Comparison of ENCODE assay signal across 15 mouse cellular contexts in the genomic region with DNA sequence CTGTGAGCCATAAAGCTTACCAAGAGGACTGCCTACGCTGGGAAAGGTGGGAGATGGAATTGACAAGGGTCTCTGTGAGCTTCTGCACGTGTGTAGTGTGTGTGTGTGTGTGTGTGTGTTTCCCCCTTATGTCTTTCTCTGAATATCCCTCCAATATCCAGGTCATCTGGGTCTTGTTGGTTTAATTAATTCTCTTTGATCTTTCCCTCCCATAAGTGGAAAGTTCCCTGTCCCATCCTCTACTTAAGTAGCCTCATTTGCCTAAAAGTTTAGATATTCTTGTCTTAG. TPM values are rescaled to one million over a fixed set of nuclear protein-coding genes. Genes with fewer than 3 reads are reported as not detected.
DNase-seq lines count a peak whose midpoint lies in the region; ATAC-seq and TF ChIP-seq lines count a peak whose summit lies in the region.
"Had no signal": no experiment of that assay in that cellular context is flagged by ENCODE, and none has a peak within 500 bp of the region (broad histone marks: within the 10 kb centered on the region; RNA-seq: fewer than 3 reads in every experiment).

No protein-coding gene starts in this region.

- H3K9ac ChIP-seq in kidney, embryonic 16.5 days (replicated peaks; ENCODE audit: low read length) = 0 out of 2 replicates have a peak overlapping the region, but pooled peaks have one; percentile 10
- H3K9ac ChIP-seq in limb, embryonic 15.5 days = no peak overlapping the region
- H3K9ac ChIP-seq: hindbrain, embryonic 14.5 days; kidney, embryonic 15.5 days; liver, embryonic 14.5 days had no signal

- no peaks in the 10 kb centered on the region for H3K9me3 ChIP-seq in kidney, embryonic 16.5 days (ENCODE audit: low read length)
- no peaks in the 10 kb centered on the region for H3K9me3 ChIP-seq in limb, embryonic 15.5 days
- H3K9me3 ChIP-seq: kidney, embryonic 15.5 days had no signal

- intact Hi-C loops in gastrocnemius, adult 2 months (cut with DNase I) = loop anchor here (2.0 to 5.0 kb wide), 2 partner anchors 17 to 34 kb away; no protein-coding TSS in a partner anchor

- peak overlapping the region; percentile 99 for H3K4me3 ChIP-seq in gastrocnemius, adult 2 months
- no peak overlapping the region for H3K4me3 ChIP-seq in kidney, embryonic 16.5 days (ENCODE audit: low read length)
- no peak overlapping the region for H3K4me3 ChIP-seq in cortical plate, adult 2 months (ENCODE audit: insufficient read depth, low read length)
- peak overlapping the region; percentile 85 for H3K4me3 ChIP-seq in limb, embryonic 15.5 days

- peaks cover 52% of the 10 kb centered on the region for H3K4me1 ChIP-seq in kidney, embryonic 16.5 days (ENCODE audit: insufficient read depth, low read length)
- peaks cover 8% of the 10 kb centered on the region for H3K4me1 ChIP-seq in cortical plate, adult 2 months (ENCODE audit: control insufficient read depth, insufficient read depth, low read length)
- H3K4me1 ChIP-seq in limb, embryonic 15.5 days = peaks cover 81% of the 10 kb centered on the region

- 48% methylated on average over 2 of the region's 2 CpGs for WGBS in kidney, embryonic 16.5 days
- WGBS in limb, embryonic 15.5 days = 40% methylated on average over 2 of the region's 2 CpGs

- no peaks in the 10 kb centered on the region for H3K36me3 ChIP-seq in kidney, embryonic 16.5 days (ENCODE audit: insufficient read depth, low read length)
- 0 out of 2 replicates have a peak, but pooled peaks cover 2% of the 10 kb centered on the region for H3K36me3 ChIP-seq in limb, embryonic 15.5 days
- H3K36me3 ChIP-seq: kidney, embryonic 15.5 days had no signal

- DNase-seq in gastrocnemius, adult 2 months = no peak
- DNase-seq in gastrocnemius, postnatal 25 days = no peak
- DNase-seq in kidney, adult 11 months = no peak
- DNase-seq in left cerebral cortex, adult 9 months (ENCODE audit: low spot score in 2 of 2) = no peak
- DNase-seq: adrenal gland, adult 2 months; cerebellum, postnatal 10 days; gastrocnemius, postnatal 14 days; right cerebral cortex, adult 18-20 months had no signal

- TF ChIP-seq CTCF in gastrocnemius, adult 2 months (IDR thresholded peaks at IDR 0.05) = no peak
- TF ChIP-seq CTCF in cortical plate, adult 2 months (IDR thresholded peaks at IDR 0.05; ENCODE audit: extremely low read depth, insufficient read depth, low read length) = no peak

- no peaks in the 10 kb centered on the region for H3K27me3 ChIP-seq in kidney, embryonic 16.5 days (ENCODE audit: insufficient read depth, low read length)
- H3K27me3 ChIP-seq in limb, embryonic 15.5 days = no peaks in the 10 kb centered on the region
- H3K27me3 ChIP-seq: kidney, embryonic 15.5 days had no signal

- no peak for ATAC-seq in kidney, embryonic 16.5 days (ENCODE audit: low FRiP score, low TSS enrichment)
- ATAC-seq in limb, embryonic 15.5 days (ENCODE audit: insufficient number of reproducible peaks, low FRiP score, low TSS enrichment, low read depth) = no peak
- no peak for ATAC-seq in megakaryocyte progenitor cell, adult 5-6 weeks (replicated peaks; ENCODE audit: poor library complexity)

- peak overlapping the region; percentile 100 for H3K27ac ChIP-seq in gastrocnemius, adult 2 months
- no peak overlapping the region for H3K27ac ChIP-seq in kidney, embryonic 16.5 days (ENCODE audit: low read length)
- 0 out of 2 replicates have a peak overlapping the region, but pooled peaks have one; percentile 10 for H3K27ac ChIP-seq in cortical plate, adult 2 months (ENCODE audit: insufficient read depth, low read length)
- H3K27ac ChIP-seq in limb, embryonic 15.5 days = peak overlapping the region; percentile 99
- H3K27ac ChIP-seq: hindbrain, embryonic 14.5 days; liver, embryonic 14.5 days had no signal

- H3K4me2 ChIP-seq in kidney, embryonic 16.5 days (replicated peaks; ENCODE audit: low read depth, low read length) = no peak overlapping the region
- peak overlapping the region; percentile 70 for H3K4me2 ChIP-seq in limb, embryonic 15.5 days

- no peak for TF ChIP-seq POLR2A in cortical plate, adult 2 months (IDR thresholded peaks at IDR 0.05; ENCODE audit: extremely low read depth, insufficient read depth, low read length)

RNA-seq across cellular contexts. Expression of a gene that starts 4.5 kb away (rescaled TPM):
- total RNA-seq in gastrocnemius, adult 2 months (2021) = 100 to 1,000 TPM; 212 to 217 TPM
- total RNA-seq in gastrocnemius, postnatal 25 days (2021) = 100 to 1,000 TPM; 183 to 204 TPM
- polyA plus RNA-seq in kidney, embryonic 16.5 days (2015; fragmentation: Nextera tagmentation; extraction: Ambion mirVana) = 14.0 and 14.4 TPM in 2 replicates
- polyA plus RNA-seq in cortical plate, adult 2 months (2012; rRNA removed) = 6.7 and 7.7 TPM in 2 replicates
- 96.4 and 104 TPM in 2 replicates for polyA plus RNA-seq in limb, embryonic 15.5 days (2015; fragmentation: Nextera tagmentation; extraction: Ambion mirVana)
- total RNA-seq in megakaryocyte progenitor cell, adult 5-6 weeks (2015) = 6.5 and 10.6 TPM in 2 replicates
- 11.7 and 17.2 TPM in 2 replicates for total RNA-seq in megakaryocyte progenitor cell, adult 5-6 weeks (2017)

RNA-seq across cellular contexts. Expression of a gene that starts 26.7 kb away (rescaled TPM):
- total RNA-seq in gastrocnemius, adult 2 months (2021) = 100 to 1,000 TPM; 423 to 463 TPM
- 100 to 1,000 TPM; 464 to 492 TPM for total RNA-seq in gastrocnemius, postnatal 25 days (2021)
- polyA plus RNA-seq in kidney, embryonic 16.5 days (2015; fragmentation: Nextera tagmentation; extraction: Ambion mirVana) = 436 and 455 TPM in 2 replicates
- polyA plus RNA-seq in cortical plate, adult 2 months (2012; rRNA removed) = 286 and 289 TPM in 2 replicates
- 467 and 482 TPM in 2 replicates for polyA plus RNA-seq in limb, embryonic 15.5 days (2015; fragmentation: Nextera tagmentation; extraction: Ambion mirVana)
- 1,162 and 1,182 TPM in 2 replicates for total RNA-seq in megakaryocyte progenitor cell, adult 5-6 weeks (2015)
- total RNA-seq in megakaryocyte progenitor cell, adult 5-6 weeks (2017) = 754 and 796 TPM in 2 replicates

RNA-seq across cellular contexts. Expression of a gene that starts 39.9 kb away (rescaled TPM):
- total RNA-seq in gastrocnemius, adult 2 months (2021) = 10 to 100 TPM in 1 of 2 experiments, 1 to 10 TPM in 1; 7.9 to 10.4 TPM
- 1 to 10 TPM; 5.7 to 7.2 TPM for total RNA-seq in gastrocnemius, postnatal 25 days (2021)
- 36.0 and 38.3 TPM in 2 replicates for polyA plus RNA-seq in kidney, embryonic 16.5 days (2015; fragmentation: Nextera tagmentation; extraction: Ambion mirVana)
- 20.0 and 22.8 TPM in 2 replicates for polyA plus RNA-seq in cortical plate, adult 2 months (2012; rRNA removed)
- polyA plus RNA-seq in limb, embryonic 15.5 days (2015; fragmentation: Nextera tagmentation; extraction: Ambion mirVana) = 29.3 and 30.0 TPM in 2 replicates
- total RNA-seq in megakaryocyte progenitor cell, adult 5-6 weeks (2015) = 6.2 and 8.7 TPM in 2 replicates
- total RNA-seq in megakaryocyte progenitor cell, adult 5-6 weeks (2017) = 19.9 and 23.8 TPM in 2 replicates

RNA-seq across cellular contexts. Expression of a gene that starts 51.9 kb away (rescaled TPM):
- total RNA-seq in gastrocnemius, adult 2 months (2021) = 10 to 100 TPM; 23.5 to 27.2 TPM
- total RNA-seq in gastrocnemius, postnatal 25 days (2021) = 10 to 100 TPM; 19.5 to 21.9 TPM
- 179 and 180 TPM in 2 replicates for polyA plus RNA-seq in kidney, embryonic 16.5 days (2015; fragmentation: Nextera tagmentation; extraction: Ambion mirVana)
- 24.6 and 25.2 TPM in 2 replicates for polyA plus RNA-seq in cortical plate, adult 2 months (2012; rRNA removed)
- 155 and 160 TPM in 2 replicates for polyA plus RNA-seq in limb, embryonic 15.5 days (2015; fragmentation: Nextera tagmentation; extraction: Ambion mirVana)
- total RNA-seq in megakaryocyte progenitor cell, adult 5-6 weeks (2015) = 57.9 and 63.7 TPM in 2 replicates
- total RNA-seq in megakaryocyte progenitor cell, adult 5-6 weeks (2017) = 124 and 138 TPM in 2 replicates

Comparison
In these comparisons a context has a peak if more than half of its experiments do, and no peak if none do; other contexts are left out.
1. H3K4me3 ChIP-seq: peak in gastrocnemius, adult 2 months (single experiment) and limb, embryonic 15.5 days (single experiment); none in kidney, embryonic 16.5 days (single experiment) and cortical plate, adult 2 months (single experiment).
2. RNA of a gene that starts 4.5 kb away (total RNA-seq): 212 to 217 TPM in gastrocnemius, adult 2 months and 183 to 204 TPM in gastrocnemius, postnatal 25 days; 6.5 to 17.2 TPM in megakaryocyte progenitor cell, adult 5-6 weeks; every median in the first group is over 10 times any median in the second.